Mouse (Mus musculus) limb, embryonic 14.5 days (tissue): ENCODE measurements around the gene Ccl17. TPM values are rescaled to one million over a fixed set of nuclear protein-coding genes. Genes with fewer than 3 reads are reported as not detected.

Experiments used
- ATAC-seq: fragments of 200-750 bp; cut with Nextera tagmentation; 2 replicates; pipeline ENCODE4 v1.8.0; 2017; ENCODE audit warnings: low read depth, moderate number of reproducible peaks, moderate TSS enrichment; ENCODE audit not compliant: low FRiP score
- DNase-seq: peaks from one replicate; pipeline ENCODE4 v3.0.0-alpha.2; 2015; ENCODE audit warnings: low spot score
- H3K27ac ChIP-seq: fragments of 300-500 bp; sonication (generic); replicated peaks from 2 replicates; pipeline ENCODE4 v1.5.1; 2014; ENCODE audit warnings: low read depth, mild to moderate bottlenecking, low read length, moderate library complexity, mixed read lengths
- H3K27me3 ChIP-seq: fragments of 300-500 bp; sonication (generic); 2 replicates; pipeline ENCODE4 v1.6.1; 2014; ENCODE audit warnings: low read length, mixed read lengths; ENCODE audit not compliant: control insufficient read depth, insufficient read depth
- H3K36me3 ChIP-seq: fragments of 300-500 bp; sonication (generic); 2 replicates; pipeline ENCODE4 v1.6.1; 2014; ENCODE audit warnings: mild to moderate bottlenecking, low read length, moderate library complexity, mixed read lengths; ENCODE audit not compliant: control insufficient read depth, insufficient read depth
- H3K4me1 ChIP-seq: fragments of 300-500 bp; sonication (generic); 2 replicates; pipeline ENCODE4 v1.6.1; 2014; ENCODE audit warnings: antibody characterized with exemption, low read length, mixed read lengths; ENCODE audit not compliant: control insufficient read depth, insufficient read depth
- H3K4me2 ChIP-seq: fragments of 300-500 bp; sonication (generic); replicated peaks from 2 replicates; pipeline ENCODE4 v1.6.1; 2014; ENCODE audit warnings: low read depth, mild to moderate bottlenecking, low read length, moderate library complexity; ENCODE audit not compliant: severe bottlenecking
- H3K4me3 ChIP-seq: fragments of 300-500 bp; sonication (generic); replicated peaks from 2 replicates; pipeline ENCODE4 v1.5.1; 2014; ENCODE audit warnings: low read length
- H3K9ac ChIP-seq: fragments of 300-500 bp; sonication (generic); 2 replicates; pipeline ENCODE4 v1.6.1; 2014; ENCODE audit warnings: mild to moderate bottlenecking, low read depth, low read length, moderate library complexity; ENCODE audit not compliant: severe bottlenecking
- H3K9me3 ChIP-seq: fragments of 300-500 bp; sonication (generic); 2 replicates; pipeline ENCODE4 v1.6.1; 2016; ENCODE audit warnings: low read length; ENCODE audit not compliant: control insufficient read depth
- POLR2A ChIP-seq: fragments of 200-500 bp; IDR thresholded peaks from 2 replicates; pipeline ENCODE4 v1.8.0; 2012; ENCODE audit warnings: inconsistent platforms, mild to moderate bottlenecking, moderate library complexity, borderline replicate concordance; ENCODE audit not compliant: insufficient read depth, insufficient read length; ENCODE audit errors: extremely low read depth
- WGBS: fragments of 180-500 bp; shearing (Covaris S2); extraction: QIAGEN DNeasy Blood & Tissue Kit; methylation state at CpG from one replicate; pipeline ENCODE4 v1.1.7; 2014; 5-methylcytosine and 5-hydroxymethylcytosine counted together
- polyA plus RNA-seq, 2 experiments: library from polyadenylated mRNA; depleted of rRNA in 1 of 2; stranded (reverse) in 1 of 2; unstranded in 1 of 2; fragments of >200 nt; fragmentation: Nextera tagmentation in 1 of 2; extraction: Ambion mirVana in 1 of 2; gene quantifications; 2 replicates each; pipeline versions ENCODE4 v1.2.1 to v1.2.3; 2012 to 2014

Gene Ccl17
- polyA plus RNA-seq, 2 experiments, result 0.45 to 0.67 TPM

DNA sequence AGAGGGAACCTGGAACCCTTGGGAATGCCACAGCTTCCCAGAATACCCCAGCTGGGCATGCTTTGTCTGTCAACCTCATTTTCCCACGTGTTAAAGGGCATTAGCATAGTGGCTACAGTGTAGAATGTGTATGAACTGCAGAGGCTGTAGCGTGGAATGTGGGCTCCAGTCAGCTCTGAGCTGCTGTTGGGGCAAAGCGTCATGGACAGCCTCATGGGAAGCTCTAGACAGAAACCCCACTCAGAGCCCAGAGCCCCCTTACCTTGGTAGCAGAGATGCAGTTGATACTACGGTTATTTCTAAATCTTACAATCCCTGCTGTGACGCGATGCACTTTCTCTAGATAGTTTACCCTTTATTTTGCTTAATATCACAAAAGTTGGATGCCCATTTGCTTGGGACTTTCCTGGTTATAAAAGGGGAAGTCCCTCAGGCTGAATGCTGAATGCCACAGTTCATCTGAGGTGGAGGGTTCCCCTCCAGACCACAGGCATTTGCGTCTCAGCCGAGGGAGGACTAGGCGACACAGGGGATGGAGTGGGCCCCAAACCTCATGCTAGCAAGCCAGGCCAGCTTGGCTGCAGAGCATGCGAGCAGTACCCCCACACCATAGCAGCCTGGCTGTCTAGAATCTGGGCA is 31.2 kb upstream of the Ccl17 start:
- no peak overlapping the region for H3K9ac ChIP-seq
- no peaks in the 10 kb centered on the region for H3K36me3 ChIP-seq
- no peak for TF ChIP-seq POLR2A
- no peaks in the 10 kb centered on the region for H3K9me3 ChIP-seq
- no peak for DNase-seq
- no peak overlapping the region for H3K4me2 ChIP-seq
- WGBS, result 67% methylated on average over 10 of the region's 10 CpGs
- no peak overlapping the region for H3K27ac ChIP-seq
- H3K4me3 ChIP-seq, result no peak overlapping the region
- peaks cover 22% of the 10 kb centered on the region for H3K4me1 ChIP-seq
- H3K27me3 ChIP-seq, result no peaks in the 10 kb centered on the region
- no peak for ATAC-seq

DNA sequence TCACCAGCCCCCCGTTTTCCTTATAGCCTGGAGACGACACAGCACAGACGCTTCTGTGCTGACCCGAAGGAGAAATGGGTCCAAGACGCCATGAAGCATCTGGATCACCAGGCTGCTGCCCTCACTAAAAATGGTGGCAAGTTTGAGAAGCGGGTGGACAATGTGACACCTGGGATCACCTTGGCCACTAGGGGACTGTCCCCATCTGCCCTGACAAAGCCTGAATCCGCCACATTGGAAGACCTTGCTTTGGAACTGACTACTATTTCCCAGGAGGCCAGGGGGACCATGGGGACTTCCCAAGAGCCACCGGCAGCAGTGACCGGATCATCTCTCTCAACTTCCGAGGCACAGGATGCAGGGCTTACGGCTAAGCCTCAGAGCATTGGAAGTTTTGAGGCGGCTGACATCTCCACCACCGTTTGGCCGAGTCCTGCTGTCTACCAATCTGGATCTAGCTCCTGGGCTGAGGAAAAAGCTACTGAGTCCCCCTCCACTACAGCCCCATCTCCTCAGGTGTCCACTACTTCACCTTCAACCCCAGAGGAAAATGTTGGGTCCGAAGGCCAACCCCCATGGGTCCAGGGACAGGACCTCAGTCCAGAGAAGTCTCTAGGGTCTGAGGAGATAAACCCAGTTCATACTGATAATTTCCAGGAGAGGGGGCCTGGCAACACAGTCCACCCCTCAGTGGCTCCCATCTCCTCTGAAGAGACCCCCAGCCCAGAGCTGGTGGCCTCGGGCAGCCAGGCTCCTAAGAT is 30.5 kb upstream of the Ccl17 start:
- H3K4me1 ChIP-seq, result peaks cover 27% of the 10 kb centered on the region
- no peak overlapping the region for H3K9ac ChIP-seq
- H3K27ac ChIP-seq, result no peak overlapping the region
- H3K9me3 ChIP-seq, result no peaks in the 10 kb centered on the region
- 90% methylated on average over 16 of the region's 16 CpGs for WGBS
- H3K36me3 ChIP-seq, result no peaks in the 10 kb centered on the region
- H3K4me3 ChIP-seq, result no peak overlapping the region
- ATAC-seq (no peak), DNase-seq (no peak)
- no peak overlapping the region for H3K4me2 ChIP-seq
- TF ChIP-seq POLR2A, result no peak
- H3K27me3 ChIP-seq, result no peaks in the 10 kb centered on the region

DNA sequence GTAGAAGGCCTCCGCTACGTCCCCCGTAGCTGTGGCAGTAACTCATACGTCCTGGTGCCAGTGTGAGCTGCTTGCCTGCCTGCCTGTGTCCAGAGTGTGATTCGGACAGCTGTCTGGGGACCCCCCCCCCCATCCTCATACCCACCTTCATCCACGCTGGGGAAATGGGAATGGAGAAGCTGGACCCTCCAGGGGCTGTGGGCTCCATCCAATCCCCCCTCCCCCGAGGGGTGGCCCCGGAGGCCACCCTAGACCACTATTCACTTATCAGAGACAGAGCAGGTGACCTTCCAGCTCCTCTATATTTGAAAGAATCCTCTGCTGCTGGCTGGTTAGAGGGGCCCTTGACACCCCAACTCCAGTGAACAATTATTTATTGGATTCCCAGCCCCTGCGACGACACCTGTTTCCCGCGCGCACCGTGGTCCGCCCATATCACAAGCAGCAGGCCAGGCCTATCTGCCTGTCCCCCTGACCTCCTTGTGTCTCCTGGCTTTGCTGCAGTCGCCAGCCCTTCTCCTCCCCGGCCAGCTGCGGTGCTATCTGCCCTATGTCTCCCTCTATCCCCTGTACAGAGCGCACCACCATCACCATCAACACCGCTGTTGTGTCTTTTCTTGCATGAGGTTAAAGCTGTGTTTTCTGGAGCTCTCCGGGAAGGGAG is 29.6 kb upstream of the Ccl17 start:
- ATAC-seq (no peak), DNase-seq (no peak)
- H3K4me1 ChIP-seq, result peaks cover 27% of the 10 kb centered on the region

DNA sequence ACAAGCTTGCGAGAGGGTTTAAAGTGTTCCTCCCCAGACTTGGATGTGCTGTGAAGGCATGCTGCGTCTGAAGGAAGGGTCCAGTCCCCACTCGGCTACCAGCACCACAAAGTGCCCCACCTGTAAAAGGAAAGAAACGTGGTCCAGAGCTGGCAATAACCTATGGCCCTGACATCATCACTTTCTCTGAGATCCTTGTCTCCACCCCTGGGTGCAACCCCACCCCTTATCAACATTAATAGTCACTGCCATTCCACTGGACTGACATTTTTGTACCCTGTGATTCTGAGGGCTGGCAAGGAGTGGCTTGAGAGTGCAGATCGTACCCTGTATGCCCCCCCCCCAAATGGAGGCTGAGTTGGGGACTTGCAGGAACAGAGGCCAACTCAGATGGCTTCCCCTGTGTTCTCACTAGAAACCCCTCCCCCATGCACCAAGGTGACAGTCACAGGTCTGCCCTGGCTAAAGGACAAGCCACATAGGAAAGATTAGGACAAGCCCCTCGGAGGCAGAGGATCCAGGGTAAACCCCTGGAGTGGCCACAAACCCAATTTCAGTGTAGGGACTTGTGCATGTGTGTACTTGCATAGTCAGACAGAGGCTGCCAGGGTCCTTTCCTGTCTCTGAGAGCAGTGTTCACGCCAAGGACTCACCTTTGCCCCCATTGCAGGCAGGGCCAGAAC is 29.0 kb upstream of the Ccl17 start:
- no peak overlapping the region for H3K9ac ChIP-seq
- no peak for TF ChIP-seq POLR2A
- 0 out of 2 replicates have a peak overlapping the region, but pooled peaks have one; percentile 2 for H3K4me3 ChIP-seq
- H3K27me3 ChIP-seq, result no peaks in the 10 kb centered on the region
- WGBS, result 54% methylated on average over 7 of the region's 7 CpGs
- H3K4me1 ChIP-seq, result peaks cover 27% of the 10 kb centered on the region
- DNase-seq, result no peak
- peak overlapping the region; percentile 29; the same call in 1 of the 2 replicates for H3K4me2 ChIP-seq
- H3K27ac ChIP-seq, result no peak overlapping the region
- no peaks in the 10 kb centered on the region for H3K36me3 ChIP-seq
- no peaks in the 10 kb centered on the region for H3K9me3 ChIP-seq
- no peak; the same call in 1 of the 2 replicates for ATAC-seq

More for the DNA sequence above, 29.6 kb upstream of the Ccl17 start:
- no peaks in the 10 kb centered on the region for H3K27me3 ChIP-seq
- H3K4me3 ChIP-seq, result no peak overlapping the region
- no peak overlapping the region for H3K4me2 ChIP-seq
- no peak for TF ChIP-seq POLR2A
- no peaks in the 10 kb centered on the region for H3K36me3 ChIP-seq
- no peaks in the 10 kb centered on the region for H3K9me3 ChIP-seq
- no peak overlapping the region for H3K9ac ChIP-seq
- no peak overlapping the region for H3K27ac ChIP-seq
- 85% methylated on average over 21 of the region's 21 CpGs for WGBS

DNA sequence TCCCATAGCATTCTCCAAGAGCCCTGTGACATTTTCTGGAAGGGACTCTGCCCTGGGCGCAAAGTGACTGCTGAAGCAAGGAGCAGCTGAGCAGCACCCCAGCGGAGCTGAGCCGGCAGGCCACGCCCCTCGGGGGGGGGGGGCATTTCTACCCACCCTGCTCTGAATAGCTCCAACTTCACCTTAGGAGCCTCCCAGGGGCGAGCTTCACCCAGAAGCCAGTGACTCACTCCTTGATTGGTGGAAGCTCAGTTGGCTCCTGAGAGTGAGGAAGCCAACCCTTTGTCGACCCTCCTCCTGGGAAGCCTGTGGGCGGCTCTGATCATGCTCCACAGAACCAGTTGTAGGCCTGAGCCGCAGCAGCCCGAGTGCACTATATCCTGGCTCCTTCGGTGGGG is 28.4 kb upstream of the Ccl17 start:
- H3K27me3 ChIP-seq, result no peaks in the 10 kb centered on the region
- 0 out of 2 replicates have a peak overlapping the region, but pooled peaks have one; percentile 2 for H3K4me3 ChIP-seq
- H3K36me3 ChIP-seq, result no peaks in the 10 kb centered on the region
- H3K9me3 ChIP-seq, result no peaks in the 10 kb centered on the region
- H3K4me2 ChIP-seq, result peak overlapping the region; percentile 29; the same call in 1 of the 2 replicates
- no peak overlapping the region for H3K9ac ChIP-seq
- no peak for TF ChIP-seq POLR2A
- DNase-seq (peak; percentile 42), ATAC-seq (peak; percentile 28)
- peaks cover 27% of the 10 kb centered on the region for H3K4me1 ChIP-seq
- no peak overlapping the region for H3K27ac ChIP-seq
- WGBS, result 12% methylated on average over 9 of the region's 11 CpGs
